In the genomic region with DNA sequence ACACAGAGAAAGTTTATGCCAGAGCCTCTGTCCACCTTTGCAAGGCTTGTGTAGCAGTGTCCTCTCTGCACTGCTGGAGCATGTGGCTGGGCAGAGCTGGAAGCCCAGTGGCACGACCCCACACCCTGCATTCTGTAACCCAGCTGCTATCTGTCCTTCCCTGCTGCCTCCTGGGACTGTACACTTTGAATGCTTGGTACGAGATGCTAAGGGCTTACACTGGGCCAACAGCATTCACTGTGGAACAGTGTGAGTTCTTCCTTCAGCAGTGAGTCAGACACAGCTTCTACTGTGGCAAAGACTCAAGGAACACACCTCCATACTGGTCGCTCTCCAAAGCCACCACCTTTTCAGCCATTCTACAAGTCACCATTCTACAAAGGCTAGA, we compare ENCODE assay signal across 11 mouse cellular contexts. TPM values are rescaled to one million over a fixed set of nuclear protein-coding genes. Genes with fewer than 3 reads are reported as not detected.
DNase-seq lines count a peak whose midpoint lies in the region; ATAC-seq lines count a peak whose summit lies in the region.
"Had no signal": no experiment of that assay in that cellular context is flagged by ENCODE, and none has a peak within 500 bp of the region (broad histone marks: within the 10 kb centered on the region; RNA-seq: fewer than 3 reads in every experiment).

No protein-coding gene starts in this region.

- no peak for DNase-seq in lung, postnatal 4 days
- no peak for DNase-seq in liver, embryonic 13.5 days
- DNase-seq in embryo, embryonic 9.5 days (ENCODE audit: extremely low spot score) = no peak
- DNase-seq in left cerebral cortex, postnatal 4 days = no peak
- no peak for DNase-seq in left cerebral cortex, postnatal 14 days (ENCODE audit: low spot score in 2 of 2)

- H3K9ac ChIP-seq in lung, embryonic 15.5 days = no peak overlapping the region
- H3K9ac ChIP-seq in forebrain, embryonic 15.5 days (replicated peaks) = no peak overlapping the region
- H3K9ac ChIP-seq in liver, embryonic 13.5 days = no peak overlapping the region
- H3K9ac ChIP-seq in stomach, embryonic 16.5 days (ENCODE audit: low read length) = 0 out of 2 replicates have a peak overlapping the region, but pooled peaks have one; percentile 18

- ATAC-seq in lung, embryonic 15.5 days (ENCODE audit: borderline replicate concordance, extremely low read depth, low FRiP score, low TSS enrichment) = peak; percentile 46; the same call in 1 of the 2 replicates
- peak; percentile 41 for ATAC-seq in forebrain, embryonic 15.5 days (replicated peaks)
- peak; percentile 28; the same call in 1 of the 2 replicates for ATAC-seq in liver, embryonic 13.5 days (ENCODE audit: low read depth)
- ATAC-seq in stomach, embryonic 16.5 days (ENCODE audit: insufficient read depth, low FRiP score) = no peak

- no peak overlapping the region for H3K4me3 ChIP-seq in lung, embryonic 15.5 days
- no peak overlapping the region for H3K4me3 ChIP-seq in forebrain, embryonic 15.5 days
- H3K4me3 ChIP-seq in liver, embryonic 13.5 days (replicated peaks) = no peak overlapping the region
- no peak overlapping the region for H3K4me3 ChIP-seq in stomach, embryonic 16.5 days (replicated peaks; ENCODE audit: low read length)
- H3K4me3 ChIP-seq: erythroblast, embryonic 14.5 days had no signal

- no peak overlapping the region for H3K4me2 ChIP-seq in lung, embryonic 15.5 days
- H3K4me2 ChIP-seq in forebrain, embryonic 15.5 days (replicated peaks) = no peak overlapping the region
- H3K4me2 ChIP-seq in liver, embryonic 13.5 days = no peak overlapping the region
- H3K4me2 ChIP-seq in stomach, embryonic 16.5 days (ENCODE audit: low read depth, low read length) = no peak overlapping the region

- peaks cover 29% of the 10 kb centered on the region for H3K36me3 ChIP-seq in lung, embryonic 15.5 days
- H3K36me3 ChIP-seq in forebrain, embryonic 15.5 days = peaks cover 12% of the 10 kb centered on the region; the same call in 1 of the 2 replicates
- peaks cover 36% of the 10 kb centered on the region for H3K36me3 ChIP-seq in liver, embryonic 13.5 days
- 0 out of 2 replicates have a peak, but pooled peaks cover 6% of the 10 kb centered on the region for H3K36me3 ChIP-seq in stomach, embryonic 16.5 days (ENCODE audit: control insufficient read depth, insufficient read depth, low read length)

- H3K27me3 ChIP-seq in lung, embryonic 15.5 days = no peaks in the 10 kb centered on the region
- no peaks in the 10 kb centered on the region for H3K27me3 ChIP-seq in forebrain, embryonic 15.5 days
- H3K27me3 ChIP-seq in liver, embryonic 13.5 days = no peaks in the 10 kb centered on the region
- H3K27me3 ChIP-seq in stomach, embryonic 16.5 days (ENCODE audit: control insufficient read depth, insufficient read depth, low read length) = no peaks in the 10 kb centered on the region

- intact Hi-C loops in left cerebral cortex, postnatal 4 days (cut with DNase I) = no loop called here
- intact Hi-C loops in left cerebral cortex, postnatal 14 days (cut with DNase I) = no loop called here

- peak overlapping the region; percentile 10 for H3K27ac ChIP-seq in lung, embryonic 15.5 days
- H3K27ac ChIP-seq in forebrain, embryonic 15.5 days (replicated peaks) = peak overlapping the region; percentile 95
- peak overlapping the region; percentile 47; the same call in 1 of the 2 replicates for H3K27ac ChIP-seq in liver, embryonic 13.5 days
- H3K27ac ChIP-seq in stomach, embryonic 16.5 days (ENCODE audit: low read length) = peak overlapping the region; percentile 71
- H3K27ac ChIP-seq: kidney, postnatal 0 days; macrophage had no signal

- WGBS in lung, embryonic 15.5 days = 35% methylated on average over 3 of the region's 3 CpGs
- 50% methylated on average over 3 of the region's 3 CpGs for WGBS in forebrain, embryonic 15.5 days
- 21% methylated on average over 3 of the region's 3 CpGs for WGBS in liver, embryonic 13.5 days (ENCODE audit: insufficient replicate concordance)
- WGBS in stomach, embryonic 16.5 days = 45% methylated on average over 3 of the region's 3 CpGs

- peaks cover 47% of the 10 kb centered on the region for H3K4me1 ChIP-seq in lung, embryonic 15.5 days
- peaks cover 64% of the 10 kb centered on the region for H3K4me1 ChIP-seq in forebrain, embryonic 15.5 days
- peaks cover 62% of the 10 kb centered on the region for H3K4me1 ChIP-seq in liver, embryonic 13.5 days (replicated peaks)
- H3K4me1 ChIP-seq in stomach, embryonic 16.5 days (ENCODE audit: control insufficient read depth, insufficient read depth, low read length) = peaks cover 41% of the 10 kb centered on the region

- H3K9me3 ChIP-seq in lung, embryonic 15.5 days = no peaks in the 10 kb centered on the region
- no peaks in the 10 kb centered on the region for H3K9me3 ChIP-seq in forebrain, embryonic 15.5 days
- H3K9me3 ChIP-seq in liver, embryonic 13.5 days (replicated peaks) = no peaks in the 10 kb centered on the region
- H3K9me3 ChIP-seq in stomach, embryonic 16.5 days (replicated peaks; ENCODE audit: control insufficient read depth, low read length) = no peaks in the 10 kb centered on the region

RNA-seq across cellular contexts. Expression of gene Coro1c, which starts 25.2 kb away (rescaled TPM):
- polyA plus RNA-seq in lung, embryonic 15.5 days (2015; fragmentation: Nextera tagmentation; extraction: Ambion mirVana) = 143 and 144 TPM in 2 replicates
- polyA plus RNA-seq in forebrain, embryonic 15.5 days (2015; fragmentation: Nextera tagmentation; extraction: Ambion mirVana) = 221 and 224 TPM in 2 replicates
- polyA plus RNA-seq in liver, embryonic 13.5 days (2015; fragmentation: Nextera tagmentation; extraction: Ambion mirVana) = 48.0 and 60.3 TPM in 2 replicates
- polyA plus RNA-seq in stomach, embryonic 16.5 days (2015; fragmentation: Nextera tagmentation; extraction: Ambion mirVana) = 145 and 159 TPM in 2 replicates
- total RNA-seq in left cerebral cortex, postnatal 4 days (2021) = 100 to 1,000 TPM; 183 to 194 TPM
- 100 to 1,000 TPM in 1 of 2 experiments, 10 to 100 TPM in 1; 97.7 to 102 TPM for total RNA-seq in left cerebral cortex, postnatal 14 days (2021)

RNA-seq across cellular contexts. Expression of gene Selplg, which starts 50.9 kb away (rescaled TPM):
- 4.6 and 8.2 TPM in 2 replicates for polyA plus RNA-seq in lung, embryonic 15.5 days (2015; fragmentation: Nextera tagmentation; extraction: Ambion mirVana)
- 1.8 TPM in 2 replicates for polyA plus RNA-seq in forebrain, embryonic 15.5 days (2015; fragmentation: Nextera tagmentation; extraction: Ambion mirVana)
- 10.1 and 11.6 TPM in 2 replicates for polyA plus RNA-seq in liver, embryonic 13.5 days (2015; fragmentation: Nextera tagmentation; extraction: Ambion mirVana)
- 7.3 and 9.1 TPM in 2 replicates for polyA plus RNA-seq in stomach, embryonic 16.5 days (2015; fragmentation: Nextera tagmentation; extraction: Ambion mirVana)
- total RNA-seq in left cerebral cortex, postnatal 4 days (2021) = 1 to 10 TPM; 1.5 to 2.7 TPM
- total RNA-seq in left cerebral cortex, postnatal 14 days (2021) = 10 to 100 TPM; 25.9 to 27.2 TPM

Comparison
In these comparisons a context has a peak if more than half of its experiments do, and no peak if none do; other contexts are left out.
1. H3K27ac ChIP-seq: peak in every context shown above with its lines; median percentile 95 in forebrain, embryonic 15.5 days; 71 in stomach, embryonic 16.5 days; 47 in liver, embryonic 13.5 days; 10 in lung, embryonic 15.5 days.